Mouse (Mus musculus) bone marrow macrophage, adult 2 months (primary cell): ENCODE measurements around the gene Gadd45gip1. TPM values are rescaled to one million over a fixed set of nuclear protein-coding genes. Genes with fewer than 3 reads are reported as not detected.
"Not testable (repeated sequence)": the region's sequence is repeated elsewhere in the genome, so short reads cannot be mapped to it uniquely, and the experiment has no call there.

Source experiments
- H3K27ac ChIP-seq: 2 replicates; pipeline ENCODE4 v1.5.1; 2012; ENCODE audit warnings: low read depth, low read length; ENCODE audit not compliant: insufficient read depth
- H3K4me1 ChIP-seq: 2 replicates; pipeline ENCODE4 v1.6.1; 2012; ENCODE audit warnings: low read length; ENCODE audit not compliant: control insufficient read depth, insufficient read depth
- H3K4me3 ChIP-seq: 2 replicates; pipeline ENCODE4 v1.5.1; 2012; ENCODE audit warnings: mild to moderate bottlenecking, low read length, moderate library complexity; ENCODE audit not compliant: insufficient read depth
- CTCF ChIP-seq: IDR thresholded peaks from 2 replicates; pipeline ENCODE4 v1.5.1; 2012; ENCODE audit warnings: low read depth, mild to moderate bottlenecking, low read length, moderate library complexity
- POLR2A ChIP-seq: IDR thresholded peaks from 2 replicates; pipeline ENCODE4 v1.6.1; 2012; ENCODE audit warnings: mild to moderate bottlenecking, low read depth, low read length, borderline replicate concordance
- polyA plus RNA-seq: library from polyadenylated mRNA; stranded (reverse); fragments of >200 nt; gene quantifications from 2 replicates; pipeline ENCODE4 v1.2.4, GENCODE M21; 2012; ENCODE audit not compliant: missing spikeins, insufficient read depth, insufficient read length

Gene Gadd45gip1
- polyA plus RNA-seq, 1 experiment: 13.9 TPM

- H3K4me1 ChIP-seq: peaks cover 5% of the 10 kb centered on the region
- peak overlapping the region; percentile 19; the same call in 1 of the 2 replicates for H3K4me3 ChIP-seq
- TF ChIP-seq POLR2A (no peak), CTCF (no peak)
- H3K27ac ChIP-seq: no peak overlapping the region
Observed at GRCm38 (mm10) chr8:84811303-84811702, 20.0 kb upstream of the Gadd45gip1 start.

- Histone ChIP-seq H3K27ac (no peak overlapping the region), H3K4me3 (no peak overlapping the region), H3K4me1 (peaks cover 5% of the 10 kb centered on the region)
- TF ChIP-seq POLR2A (no peak), CTCF (peak; percentile 71)
Observed at GRCm38 (mm10) chr8:84813059-84813458, 18.3 kb upstream of the Gadd45gip1 start.

- H3K27ac ChIP-seq: no peak overlapping the region
- TF ChIP-seq POLR2A: no peak
- TF ChIP-seq CTCF: no peak
- H3K4me1 ChIP-seq: peaks cover 5% of the 10 kb centered on the region
- no peak overlapping the region for H3K4me3 ChIP-seq
Observed at GRCm38 (mm10) chr8:84813830-84814229, 17.5 kb upstream of the Gadd45gip1 start.

GRCm38 (mm10) chr8:84814240-84814554 lies 17.1 kb upstream of the Gadd45gip1 start:
- Histone ChIP-seq H3K4me1 (peaks cover 5% of the 10 kb centered on the region), H3K27ac (no peak overlapping the region), H3K4me3 (no peak overlapping the region)
- TF ChIP-seq POLR2A (no peak), CTCF (no peak)

- Histone ChIP-seq H3K4me1 (peaks cover 5% of the 10 kb centered on the region), H3K4me3 (no peak overlapping the region), H3K27ac (no peak overlapping the region)
- TF ChIP-seq CTCF (no peak), POLR2A (no peak)
Observed at GRCm38 (mm10) chr8:84814555-84815441, 16.5 kb upstream of the Gadd45gip1 start.

- no peak overlapping the region for H3K4me3 ChIP-seq
- TF ChIP-seq CTCF (peak; percentile 63; the same call in 1 of the 2 replicates), POLR2A (no peak)
- peaks cover 5% of the 10 kb centered on the region for H3K4me1 ChIP-seq
- H3K27ac ChIP-seq: no peak overlapping the region
Observed at GRCm38 (mm10) chr8:84815547-84815946, 15.8 kb upstream of the Gadd45gip1 start.

GRCm38 (mm10) chr8:84816117-84816516 lies 15.2 kb upstream of the Gadd45gip1 start:
- Histone ChIP-seq H3K4me1 (peaks cover 5% of the 10 kb centered on the region), H3K4me3 (no peak overlapping the region), H3K27ac (no peak overlapping the region)
- TF ChIP-seq CTCF: no peak

- TF ChIP-seq CTCF (no peak), POLR2A (no peak)
- Histone ChIP-seq H3K27ac (no peak within 1 kb of the TSS), H3K4me1 (no peaks in the 10 kb centered on the region), H3K4me3 (no peak within 1 kb of the TSS)
Observed at GRCm38 (mm10) chr8:84822723-84823122, 8.6 kb upstream of the Gadd45gip1 start, which contains the start of gene Dand5. Gene Dand5 (minus strand): TSS chr8:84822823.

- no peak overlapping the region for H3K4me3 ChIP-seq
- H3K4me1 ChIP-seq: no peaks in the 10 kb centered on the region
- TF ChIP-seq POLR2A (no peak), CTCF (peak; percentile 42; the same call in 1 of the 2 replicates)
- H3K27ac ChIP-seq: no peak overlapping the region
Observed at GRCm38 (mm10) chr8:84823653-84824052, 7.7 kb upstream of the Gadd45gip1 start.

- no peak overlapping the region for H3K4me3 ChIP-seq
- H3K27ac ChIP-seq: no peak overlapping the region
- TF ChIP-seq CTCF (no peak), POLR2A (no peak)
- H3K4me1 ChIP-seq: no peaks in the 10 kb centered on the region
Observed at GRCm38 (mm10) chr8:84825636-84826035, 5.7 kb upstream of the Gadd45gip1 start.

GRCm38 (mm10) chr8:84826518-84826917 lies 4.8 kb upstream of the Gadd45gip1 start:
- H3K27ac ChIP-seq, H3K4me3 ChIP-seq, H3K4me1 ChIP-seq: not testable (repeated sequence)
